Mouse (Mus musculus) thymus, postnatal 4 days (tissue): Measurements from ENCODE around the gene Rpf2.

Experiments used
- DNase-seq: peaks from one replicate; pipeline ENCODE4 v3.0.0; 2021

Rpf2 gene

DNA sequence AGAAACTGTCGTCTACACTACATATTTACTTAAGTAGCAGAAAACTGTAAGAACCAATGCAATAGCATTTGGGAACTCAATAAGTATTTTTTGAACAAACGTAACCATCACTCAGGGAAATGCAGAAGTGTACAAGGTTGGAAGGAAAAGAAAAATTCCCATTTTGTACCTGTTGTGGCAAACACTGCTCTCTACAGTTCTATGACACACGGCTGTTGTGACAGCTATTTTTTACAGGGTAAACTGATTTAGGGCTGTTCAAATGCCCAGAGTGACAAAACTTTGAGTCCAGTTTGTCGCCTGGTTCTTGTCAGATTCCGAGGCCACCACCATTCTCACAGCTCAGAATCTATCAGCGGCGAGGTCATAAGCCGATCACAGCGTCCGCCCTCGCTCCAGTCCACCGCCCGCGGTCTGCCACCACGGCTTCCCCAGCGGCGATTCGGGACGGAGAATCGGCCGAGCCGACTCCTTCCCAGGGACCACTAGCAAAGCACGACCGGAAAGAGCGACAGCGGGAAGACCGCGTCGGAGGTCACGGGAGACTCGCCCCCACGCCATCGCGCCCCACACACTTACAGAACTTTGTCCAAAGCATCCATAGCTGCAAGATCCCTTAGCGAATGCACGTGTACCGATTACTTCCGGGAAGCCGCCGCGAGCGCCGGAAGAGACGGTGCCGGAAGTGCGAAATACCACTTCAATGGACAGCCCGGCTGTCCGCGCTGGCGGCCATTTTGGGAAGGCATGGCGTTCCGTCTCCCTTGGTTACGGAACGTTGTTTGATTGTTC lies at the start of gene Rpf2:
Gene Rpf2, minus strand, starts transcription at position 663 of the 792 bp plus-strand sequence.
- peak; percentile 85 for DNase-seq

GRCm38 (mm10) chr10:40292640-40293039 lies 45.8 kb upstream of the Rpf2 start:
- no peak for DNase-seq

DNA sequence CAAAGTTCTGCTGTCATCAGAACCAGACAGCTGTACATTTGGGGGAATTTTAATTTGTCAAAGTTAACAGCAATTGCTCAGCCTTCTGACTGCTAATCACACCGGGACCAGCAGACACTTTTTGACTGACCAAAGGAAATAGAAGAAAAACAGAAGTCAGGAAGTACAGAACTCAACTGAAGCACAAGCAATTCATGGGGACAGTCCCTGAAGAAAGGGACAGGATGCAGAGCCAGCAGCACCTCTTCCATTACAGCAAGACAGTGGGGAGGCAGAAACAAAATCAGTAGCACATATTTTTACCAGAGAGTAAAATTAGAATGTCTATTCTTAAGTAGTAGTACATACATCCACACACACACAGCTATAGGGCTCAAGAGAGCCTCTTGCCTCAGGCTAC lies 39.9 kb upstream of the Rpf2 start:
- no peak for DNase-seq

DNA sequence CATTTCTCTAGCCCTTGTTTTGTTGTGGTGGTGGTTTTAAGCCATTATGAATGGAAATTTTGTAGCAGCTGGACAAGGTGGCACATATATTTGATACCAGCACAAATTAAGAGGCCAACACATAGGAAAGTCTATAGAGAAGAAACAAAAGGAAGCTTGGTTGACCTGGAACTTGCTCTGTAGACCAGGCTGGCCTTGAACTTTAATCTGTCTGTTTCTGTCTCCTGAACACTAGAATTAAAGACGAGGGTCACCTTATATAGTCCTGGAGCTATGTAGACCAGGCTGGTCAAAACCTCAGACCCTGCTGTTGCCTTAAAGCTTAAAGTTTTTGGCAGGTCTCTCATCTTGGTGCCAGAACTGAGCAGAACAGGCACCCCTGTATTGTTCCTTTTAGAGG lies 38.7 kb upstream of the Rpf2 start:
- no peak for DNase-seq

GRCm38 (mm10) chr10:40284997-40285396 lies 38.2 kb upstream of the Rpf2 start:
- no peak for DNase-seq

- no peak for DNase-seq
Measured at GRCm38 (mm10) chr10:40284179-40284831, 37.5 kb upstream of the Rpf2 start.

- no peak for DNase-seq
Measured at GRCm38 (mm10) chr10:40283636-40284035, 36.8 kb upstream of the Rpf2 start.

DNA sequence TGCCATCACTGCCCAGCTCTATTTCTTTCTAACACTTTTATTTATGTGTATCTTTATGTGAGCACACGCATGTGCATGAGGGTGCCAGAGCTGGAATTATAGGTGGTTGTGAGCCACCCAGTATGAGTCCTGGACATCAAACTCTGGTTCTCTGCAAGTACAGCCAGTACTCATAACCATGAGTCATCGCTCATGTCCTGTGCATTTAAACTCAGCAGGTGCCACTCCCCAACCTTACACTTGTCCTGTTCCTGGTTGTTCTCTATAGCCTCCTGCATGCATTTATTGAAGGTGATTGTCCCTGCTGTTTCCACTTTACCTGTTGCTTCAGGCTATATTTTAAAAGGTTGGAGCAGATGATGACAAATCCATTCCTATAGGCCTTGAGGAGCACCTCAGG lies 34.7 kb upstream of the Rpf2 start:
- DNase-seq, result no peak

DNA sequence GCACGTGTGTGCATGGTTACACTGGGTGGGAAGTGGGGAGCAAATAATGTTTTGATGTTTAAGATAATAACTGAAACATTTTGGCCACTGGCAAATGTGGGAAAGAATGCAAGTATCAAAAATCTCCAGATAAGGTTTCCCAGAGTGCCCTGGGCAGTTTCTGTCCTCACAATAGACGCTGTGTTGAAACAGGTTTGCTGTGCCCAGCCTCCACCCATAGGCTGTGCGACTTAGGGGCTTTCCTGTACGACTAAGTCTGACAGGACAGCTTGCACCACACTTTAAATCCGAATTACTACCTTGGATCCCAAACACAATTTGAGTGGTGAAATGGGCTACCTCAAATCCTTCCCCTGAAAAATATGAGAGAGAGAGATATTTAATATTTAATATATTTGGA lies 31.5 kb upstream of the Rpf2 start:
- no peak for DNase-seq

DNA sequence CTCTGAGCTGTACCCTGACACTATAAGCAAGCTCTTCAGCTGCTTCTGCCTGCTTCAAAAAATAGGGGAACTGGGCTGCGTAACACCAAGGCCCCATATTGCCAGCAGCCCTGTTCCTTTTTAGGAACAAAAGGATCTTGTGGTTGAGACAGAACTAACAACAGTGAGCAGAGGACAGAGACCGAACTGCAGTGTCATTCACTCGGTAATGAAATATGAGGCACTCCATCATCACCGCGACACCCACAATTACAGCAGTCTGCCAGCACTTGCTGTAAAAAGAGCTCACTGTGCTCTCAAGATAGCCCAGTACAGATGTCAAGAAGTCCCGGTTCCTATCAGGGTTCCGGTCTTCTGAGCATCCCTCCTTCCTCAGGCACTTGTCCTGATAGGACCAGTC lies 29.2 kb upstream of the Rpf2 start:
- no peak for DNase-seq

GRCm38 (mm10) chr10:40273938-40274337 lies 27.1 kb upstream of the Rpf2 start:
- DNase-seq, result no peak

GRCm38 (mm10) chr10:40271216-40271615 lies 24.4 kb upstream of the Rpf2 start:
- DNase-seq, result no peak

DNA sequence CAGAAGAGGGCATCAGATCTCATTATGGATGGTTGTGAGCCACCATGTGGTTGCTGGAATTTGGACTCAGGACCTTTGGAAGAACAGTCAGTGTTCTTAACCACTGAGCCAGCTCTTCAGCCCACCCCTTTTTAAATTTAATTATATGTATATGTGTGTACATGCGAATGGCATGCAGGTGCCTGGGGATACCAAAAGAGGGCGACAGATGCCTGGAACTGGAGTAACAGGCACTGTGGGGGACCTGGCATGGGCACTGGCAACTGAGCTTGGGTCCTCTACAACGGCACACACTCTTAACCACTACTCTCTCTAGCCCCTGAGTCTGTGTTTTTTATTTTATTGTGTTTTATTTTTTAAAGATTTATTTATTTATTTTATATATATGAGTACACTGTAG lies 18.1 kb upstream of the Rpf2 start:
- no peak for DNase-seq

- DNase-seq, result no peak
Measured at GRCm38 (mm10) chr10:40263691-40264090, 16.9 kb upstream of the Rpf2 start.

- DNase-seq, result no peak
Measured at GRCm38 (mm10) chr10:40262200-40262599, 15.4 kb upstream of the Rpf2 start.

DNA sequence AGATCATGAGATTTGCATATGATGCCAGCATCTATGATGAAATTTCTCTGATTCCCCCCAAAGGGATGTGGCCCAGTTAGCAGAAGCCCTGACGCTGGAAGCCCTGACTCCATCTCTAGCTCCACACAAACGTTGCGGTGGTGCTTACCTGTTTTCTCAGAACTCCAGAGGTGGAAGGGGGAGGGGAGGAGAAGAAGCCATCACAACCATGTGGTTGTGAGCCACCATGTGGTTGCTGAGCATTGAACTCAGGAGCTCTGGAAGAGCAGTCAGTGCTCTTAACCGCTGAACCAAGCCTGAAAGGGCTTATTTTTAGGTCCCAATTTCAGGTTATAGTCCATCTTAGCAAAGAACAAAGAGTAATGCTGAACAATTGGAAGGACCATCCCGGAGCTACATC lies 13.5 kb upstream of the Rpf2 start:
- DNase-seq, result no peak

GRCm38 (mm10) chr10:40259542-40259941 lies 12.7 kb upstream of the Rpf2 start:
- DNase-seq, result no peak

DNA sequence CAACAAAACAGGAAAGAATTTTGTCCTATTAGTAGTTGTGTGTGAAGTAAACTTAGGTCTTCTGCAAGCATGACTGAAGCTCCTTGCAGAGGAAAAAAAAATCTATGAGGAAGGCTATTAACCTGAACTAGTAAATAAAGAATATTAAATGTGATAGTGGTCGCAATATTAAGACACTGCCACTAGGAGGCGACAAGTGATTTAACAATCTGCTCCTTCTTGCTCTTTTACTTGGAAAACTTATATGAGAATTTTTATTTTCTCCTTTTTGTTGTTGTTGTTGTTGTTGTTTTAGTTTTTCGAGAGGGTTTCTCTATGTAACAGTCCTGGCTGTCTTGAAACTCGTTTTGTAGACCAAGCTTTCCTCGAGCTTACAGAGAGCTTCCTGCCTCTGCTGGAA lies 12.1 kb upstream of the Rpf2 start:
- peak; percentile 48 for DNase-seq

DNA sequence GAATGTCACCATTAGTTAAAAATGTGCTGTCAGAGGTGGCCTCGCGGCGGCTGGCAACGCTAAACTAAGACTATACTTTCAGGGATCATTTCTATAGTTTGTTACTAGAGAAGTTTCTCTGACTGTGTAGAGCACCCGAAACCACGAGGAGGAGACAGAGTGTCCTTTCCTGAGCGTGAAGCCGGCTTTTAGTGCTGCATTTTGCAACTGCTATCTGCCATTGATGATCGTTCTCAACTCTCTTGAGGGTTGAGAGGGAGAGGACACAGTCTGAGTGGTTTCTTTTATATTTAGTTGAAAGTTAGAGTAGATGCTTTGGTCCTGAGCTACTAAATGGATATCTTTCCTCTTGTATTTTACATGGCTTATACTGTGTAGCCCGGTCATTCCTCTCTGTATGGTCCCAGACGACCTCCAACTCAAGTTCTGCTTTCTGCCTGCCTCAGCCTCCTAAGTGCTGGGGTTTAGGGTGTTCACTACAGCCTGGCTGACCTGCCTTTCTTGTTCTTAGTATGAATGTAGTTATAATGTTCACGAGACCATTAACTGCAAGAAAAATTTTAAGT lies 11.6 kb upstream of the Rpf2 start:
- DNase-seq, result peak; percentile 77

GRCm38 (mm10) chr10:40257414-40258255 lies 10.8 kb upstream of the Rpf2 start, which contains the start of gene Gtf3c6:
Gtf3c6 (minus strand) TSS chr10:40258108.
- peak; percentile 97 for DNase-seq

DNA sequence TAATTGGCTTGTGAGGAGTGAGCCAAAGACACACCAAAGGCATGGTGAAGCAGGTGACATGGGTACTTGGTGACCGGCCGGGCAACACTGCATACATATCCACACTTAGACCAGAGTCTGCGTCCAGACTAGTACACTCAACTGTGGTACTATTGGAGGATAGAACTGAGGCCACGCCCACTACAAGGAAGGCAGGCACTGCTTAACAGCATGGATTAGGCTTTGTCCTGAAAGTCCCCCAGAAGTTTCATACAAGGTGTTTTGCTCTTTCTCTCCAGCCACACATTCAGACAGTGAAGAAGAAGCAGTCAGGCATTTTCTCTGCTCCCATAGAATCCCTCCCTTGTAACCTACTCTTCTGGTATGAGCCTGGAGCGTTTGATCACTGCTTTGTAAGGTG lies 9.9 kb upstream of the Rpf2 start:
- peak; percentile 70 for DNase-seq

DNA sequence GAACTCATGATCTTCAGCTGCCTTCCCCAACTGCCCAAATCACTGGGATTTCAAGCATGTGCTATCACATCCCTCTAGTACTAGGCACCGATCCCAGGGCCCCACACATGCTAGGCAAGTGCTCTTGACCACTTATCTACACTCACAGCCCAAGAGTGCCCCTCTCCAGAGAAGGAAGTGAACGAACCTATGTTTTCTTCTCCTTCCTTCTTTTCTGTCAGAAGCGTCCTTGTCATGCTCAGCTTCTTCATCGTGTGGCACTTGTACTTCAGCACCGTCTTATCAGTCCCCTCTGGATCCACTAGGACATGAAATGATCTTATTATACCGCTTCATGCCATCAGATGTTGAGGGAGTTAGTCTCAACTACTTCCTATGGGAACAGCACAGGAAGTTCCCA lies 4.1 kb upstream of the Rpf2 start:
- no peak for DNase-seq

DNA sequence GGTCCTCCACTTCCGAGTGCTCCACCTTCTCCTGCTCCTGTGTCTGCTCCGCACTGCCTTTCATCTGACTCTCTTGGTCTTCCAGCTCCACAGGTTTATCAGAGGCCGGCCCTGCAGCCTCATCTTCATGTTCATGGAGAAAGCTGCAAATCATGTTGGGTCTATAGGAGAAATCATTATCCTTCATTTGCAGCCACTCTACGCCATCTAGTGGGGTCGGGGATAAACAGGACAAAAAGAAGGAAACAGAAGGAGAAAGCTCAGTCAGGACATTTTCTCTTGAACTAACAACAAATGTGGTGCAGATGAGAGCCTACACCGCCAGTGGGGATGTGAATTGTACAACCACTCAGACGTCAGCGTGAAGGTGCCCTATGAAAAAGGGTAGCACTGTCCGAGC lies 2.8 kb upstream of the Rpf2 start:
- DNase-seq, result peak; percentile 51
